Mouse (Mus musculus) kidney, postnatal 0 days (tissue): Measurements from ENCODE around the gene Plscr3. TPM values are rescaled to one million over a fixed set of nuclear protein-coding genes. Genes with fewer than 3 reads are reported as not detected.

Experiments used
- ATAC-seq: fragments of 200-750 bp; cut with Nextera tagmentation; replicated peaks from 2 replicates; pipeline ENCODE4 v1.8.0; 2017; ENCODE audit warnings: low read depth, moderate number of reproducible peaks, moderate TSS enrichment, moderate library complexity; ENCODE audit not compliant: low FRiP score
- DNase-seq: peaks from one replicate; pipeline ENCODE4 v3.0.0-alpha.2; 2016; ENCODE audit warnings: low spot score
- H3K27ac ChIP-seq: fragments of 300-500 bp; sonication (generic); 2 replicates; pipeline ENCODE4 v1.5.1; 2014; ENCODE audit warnings: mild to moderate bottlenecking
- H3K27me3 ChIP-seq: fragments of 300-500 bp; sonication (generic); 2 replicates; pipeline ENCODE4 v1.6.1; 2014; ENCODE audit warnings: low read length, mixed read lengths; ENCODE audit not compliant: insufficient read depth
- H3K36me3 ChIP-seq: fragments of 300-500 bp; sonication (generic); 2 replicates; pipeline ENCODE4 v1.6.1; 2014; ENCODE audit warnings: low read length, mixed read lengths; ENCODE audit not compliant: insufficient read depth
- H3K4me1 ChIP-seq: fragments of 300-500 bp; sonication (generic); replicated peaks from 2 replicates; pipeline ENCODE4 v1.6.1; 2014; ENCODE audit warnings: antibody characterized with exemption, low read length, mixed read lengths; ENCODE audit not compliant: insufficient read depth
- H3K4me2 ChIP-seq: fragments of 300-500 bp; sonication (generic); 2 replicates; pipeline ENCODE4 v1.6.1; 2014; ENCODE audit warnings: mild to moderate bottlenecking, low read length, moderate library complexity, mixed read lengths
- H3K4me3 ChIP-seq: fragments of 300-500 bp; sonication (generic); replicated peaks from 2 replicates; pipeline ENCODE4 v1.5.1; 2014; ENCODE audit warnings: low read depth, low read length
- H3K9ac ChIP-seq: fragments of 300-500 bp; sonication (generic); 2 replicates; pipeline ENCODE4 v1.6.1; 2014; ENCODE audit warnings: low read depth, low read length
- H3K9me3 ChIP-seq: fragments of 300-500 bp; sonication (generic); replicated peaks from 2 replicates; pipeline ENCODE4 v1.6.1; 2016; ENCODE audit warnings: low read length, inconsistent platforms, mixed read lengths
- CTCF ChIP-seq: IDR thresholded peaks from 2 replicates; pipeline ENCODE4 v1.5.1; 2016; ENCODE audit warnings: antibody characterized with exemption, low read depth, mild to moderate bottlenecking, moderate library complexity
- WGBS: fragments of 180-500 bp; shearing (Covaris S2); extraction: QIAGEN DNeasy Blood & Tissue Kit; methylation state at CpG from one replicate; pipeline ENCODE4 v1.1.7; 2014; 5-methylcytosine and 5-hydroxymethylcytosine counted together
- polyA plus RNA-seq: library from polyadenylated mRNA; unstranded; fragments of >200 nt; fragmentation: Nextera tagmentation; extraction: Ambion mirVana; gene quantifications from 2 replicates; pipeline ENCODE4 v1.2.1, GENCODE M21; 2015

The Plscr3 gene
- polyA plus RNA-seq, 1 experiment from 2014 or later, result 96.4 TPM

- DNase-seq (no peak), ATAC-seq (no peak)
- Histone ChIP-seq H3K4me1 (peaks cover 15% of the 10 kb centered on the region), H3K9me3 (no peaks in the 10 kb centered on the region), H3K27me3 (no peaks in the 10 kb centered on the region), H3K4me3 (no peak overlapping the region), H3K36me3 (no peaks in the 10 kb centered on the region), H3K4me2 (peak overlapping the region; percentile 30; the same call in 1 of the 2 replicates), H3K9ac (no peak overlapping the region), H3K27ac (peak overlapping the region; percentile 2; the same call in 1 of the 2 replicates)
- WGBS, result 48% methylated on average over 9 of the region's 9 CpGs
- no peak for TF ChIP-seq CTCF
Observed at GRCm38 (mm10) chr11:69884240-69884639, 38.1 kb downstream of the Plscr3 start.

DNA sequence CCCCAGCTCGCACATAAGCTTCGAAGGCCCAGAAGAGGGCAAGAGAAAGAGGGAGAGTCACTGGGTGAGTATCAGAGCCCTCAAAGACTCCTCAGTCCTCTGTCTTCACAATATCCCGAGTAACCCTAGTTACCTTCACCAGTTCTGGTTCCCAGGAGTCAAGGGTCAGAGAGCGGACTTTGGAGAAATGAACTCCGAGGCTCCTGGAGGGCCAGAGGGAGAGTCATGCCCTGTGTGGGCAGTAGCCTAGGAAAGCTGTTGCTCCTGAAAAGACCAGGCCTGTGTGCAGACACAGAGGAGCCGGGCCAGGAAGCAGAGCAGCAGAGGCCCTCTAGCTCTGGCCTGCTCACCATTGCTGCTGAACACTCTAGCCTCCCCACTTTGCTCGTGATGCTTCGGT is 38.5 kb downstream of the Plscr3 start:
- DNase-seq (no peak), ATAC-seq (no peak)
- no peak for TF ChIP-seq CTCF
- Histone ChIP-seq H3K4me2 (peak overlapping the region; percentile 30; the same call in 1 of the 2 replicates), H3K27ac (peak overlapping the region; percentile 2; the same call in 1 of the 2 replicates), H3K9ac (no peak overlapping the region), H3K9me3 (no peaks in the 10 kb centered on the region), H3K4me3 (no peak overlapping the region), H3K27me3 (no peaks in the 10 kb centered on the region), H3K4me1 (peaks cover 11% of the 10 kb centered on the region; the same call in 1 of the 2 replicates), H3K36me3 (no peaks in the 10 kb centered on the region)
- 66% methylated on average over 8 of the region's 8 CpGs for WGBS

GRCm38 (mm10) chr11:69886907-69887635 is 40.9 kb downstream of the Plscr3 start:
- Histone ChIP-seq H3K27ac (no peak overlapping the region), H3K9ac (no peak overlapping the region), H3K4me1 (no peaks in the 10 kb centered on the region), H3K27me3 (no peaks in the 10 kb centered on the region), H3K36me3 (no peaks in the 10 kb centered on the region), H3K9me3 (no peaks in the 10 kb centered on the region), H3K4me3 (no peak overlapping the region), H3K4me2 (no peak overlapping the region)
- 71% methylated on average over 8 of the region's 8 CpGs for WGBS
- no peak for ATAC-seq
- peak; percentile 77 for TF ChIP-seq CTCF
- DNase-seq, result no peak

DNA sequence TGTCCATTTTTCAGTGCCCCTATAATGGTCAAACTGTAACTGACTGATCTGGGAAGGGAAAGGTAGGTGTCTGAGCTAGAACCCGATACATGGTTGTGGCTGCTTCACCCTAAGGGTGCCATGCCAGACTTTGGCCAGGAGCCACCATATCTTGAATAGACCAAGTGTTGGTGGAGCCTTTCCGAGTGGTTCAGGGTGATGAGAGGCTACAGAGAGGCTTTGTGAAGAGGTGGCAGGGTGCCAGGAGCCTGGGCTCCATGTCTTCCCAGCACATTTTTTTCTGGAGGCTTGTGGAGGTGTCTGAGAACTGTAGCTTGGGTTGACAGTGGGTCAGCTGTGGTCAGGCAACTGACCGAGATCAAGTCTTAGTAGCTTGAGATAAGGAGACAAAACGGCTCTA is 45.3 kb downstream of the Plscr3 start:
- Histone ChIP-seq H3K27ac (no peak overlapping the region), H3K9me3 (no peaks in the 10 kb centered on the region), H3K4me3 (no peak overlapping the region)

GRCm38 (mm10) chr11:69894671-69895070 is 48.5 kb downstream of the Plscr3 start:
- WGBS, result 65% methylated on average over 5 of the region's 5 CpGs

More for the DNA sequence above, 45.3 kb downstream of the Plscr3 start:
- 76% methylated on average over 4 of the region's 4 CpGs for WGBS
- H3K9ac ChIP-seq, result no peak overlapping the region
- no peaks in the 10 kb centered on the region for H3K4me1 ChIP-seq
- no peak for DNase-seq
- H3K36me3 ChIP-seq, result no peaks in the 10 kb centered on the region
- H3K27me3 ChIP-seq, result no peaks in the 10 kb centered on the region
- TF ChIP-seq CTCF, result no peak
- no peak overlapping the region for H3K4me2 ChIP-seq
- no peak for ATAC-seq

GRCm38 (mm10) chr11:69895291-69895690 is 49.1 kb downstream of the Plscr3 start, which contains the start of gene Acap1:
Gene Acap1, minus strand, starts transcription at chr11:69895539.
- Histone ChIP-seq H3K9ac (no peak within 1 kb of the TSS), H3K4me3 (no peak within 1 kb of the TSS), H3K27me3 (no peaks in the 10 kb centered on the region), H3K4me2 (no peak within 1 kb of the TSS), H3K27ac (no peak within 1 kb of the TSS; the same call in 1 of the 2 replicates), H3K4me1 (peaks cover 6% of the 10 kb centered on the region; the same call in 1 of the 2 replicates), H3K36me3 (no peaks in the 10 kb centered on the region), H3K9me3 (no peaks in the 10 kb centered on the region)
- no peak for DNase-seq
- no peak for TF ChIP-seq CTCF
- 73% methylated on average over 4 of the region's 4 CpGs for WGBS
- ATAC-seq, result peak; percentile 25; the same call in 1 of the 2 replicates

More at GRCm38 (mm10) chr11:69894671-69895070, 48.5 kb downstream of the Plscr3 start:
- Histone ChIP-seq H3K4me2 (no peak overlapping the region), H3K4me3 (no peak overlapping the region), H3K27me3 (no peaks in the 10 kb centered on the region), H3K4me1 (peaks cover 3% of the 10 kb centered on the region; the same call in 1 of the 2 replicates), H3K27ac (no peak overlapping the region; the same call in 1 of the 2 replicates), H3K9ac (no peak overlapping the region), H3K9me3 (no peaks in the 10 kb centered on the region), H3K36me3 (no peaks in the 10 kb centered on the region)
- no peak for TF ChIP-seq CTCF
- DNase-seq, result no peak
- no peak for ATAC-seq
